Mouse (Mus musculus) G1E-ER4 (cell line): Measurements from ENCODE around the gene Nlk. TPM values are rescaled to one million over a fixed set of nuclear protein-coding genes. Genes with fewer than 3 reads are reported as not detected.

ENCODE experiments used
- GATA1 ChIP-seq: IDR thresholded peaks from one replicate; pipeline ENCODE4 v1.8.0; 2012; ENCODE audit warnings: low read length, inconsistent platforms
- polyA plus RNA-seq: library from polyadenylated mRNA; stranded (reverse); fragments of >175 nt; gene quantifications from 2 replicates; pipeline ENCODE4 v1.2.3, GENCODE M21; 2012

Gene Nlk
- polyA plus RNA-seq, 1 experiment: 10.2 TPM

DNA sequence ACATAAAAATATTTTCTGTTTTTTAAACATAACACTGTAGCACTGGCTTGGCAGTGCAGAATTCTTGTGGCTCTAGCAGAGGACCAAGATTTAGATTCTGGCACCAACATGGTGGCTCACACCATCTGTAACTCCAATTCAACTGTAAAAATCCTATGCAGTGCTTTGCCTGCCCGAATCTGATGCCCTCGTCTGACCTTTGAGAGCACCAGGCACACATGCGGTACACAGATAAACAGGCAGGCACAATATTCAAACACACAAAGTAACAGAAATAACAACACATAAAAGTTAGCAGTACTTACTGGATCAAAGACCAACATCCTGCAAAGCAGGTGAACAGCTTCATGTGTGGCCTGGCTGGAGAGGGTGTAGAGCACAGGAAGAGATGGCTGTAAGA lies 122.6 kb downstream of the Nlk start:
- no peak for TF ChIP-seq GATA1

DNA sequence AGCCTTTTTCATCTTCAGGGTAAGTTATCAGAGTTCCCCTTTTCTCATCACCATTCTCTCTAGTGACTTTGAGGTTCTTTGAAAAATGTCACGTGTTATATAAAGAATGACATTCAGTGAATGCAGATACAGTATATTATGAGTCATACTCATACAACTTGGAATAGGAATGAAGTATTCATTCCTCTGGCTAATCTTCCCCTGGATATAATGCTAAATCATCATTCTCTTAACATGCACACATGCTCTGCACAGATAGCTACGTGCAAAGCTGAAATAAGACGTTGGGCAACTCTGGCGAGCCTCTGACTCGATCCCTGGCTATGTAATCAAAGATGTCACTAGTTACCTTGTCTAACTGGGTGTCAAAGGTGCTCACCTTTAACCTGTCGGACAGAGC lies 125.3 kb downstream of the Nlk start:
- TF ChIP-seq GATA1: no peak

DNA sequence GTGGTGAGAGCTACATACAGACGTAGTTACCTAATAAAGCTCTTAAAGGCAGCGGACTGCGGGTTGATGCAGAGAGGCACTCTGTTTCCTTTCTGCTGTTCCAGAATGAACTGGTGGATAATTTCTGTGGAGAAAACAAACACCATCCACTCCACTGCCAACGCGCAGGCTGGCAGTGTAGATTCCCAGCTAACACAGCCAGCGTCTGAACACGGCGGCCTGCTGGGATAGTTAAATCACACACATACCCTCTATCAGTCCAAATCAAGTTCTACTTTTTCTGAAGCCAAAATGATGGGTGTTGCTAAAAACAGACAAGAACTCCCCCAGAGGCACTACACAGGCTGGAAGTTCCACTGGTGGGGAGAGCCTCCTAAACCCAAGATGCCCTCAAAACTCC lies 125.7 kb downstream of the Nlk start:
- TF ChIP-seq GATA1: no peak

DNA sequence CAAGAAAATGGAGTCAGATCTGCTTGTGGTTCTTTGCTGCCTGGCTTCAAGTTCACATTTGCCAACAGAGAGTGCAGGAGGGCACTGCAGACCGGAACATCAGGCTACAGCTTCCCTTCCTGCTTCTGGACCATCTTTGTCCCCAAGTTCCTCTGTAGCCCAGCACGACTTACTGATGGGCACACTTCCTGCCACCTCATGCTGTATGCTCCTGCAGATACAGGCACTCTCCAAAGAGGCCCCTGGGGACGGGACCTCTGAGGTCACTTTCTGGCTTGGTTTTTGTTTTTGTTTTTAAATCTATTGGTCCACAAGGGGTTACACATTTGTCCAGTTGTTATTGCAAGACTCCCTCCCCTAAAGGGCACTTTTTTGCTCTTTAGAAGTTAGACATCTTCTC lies 127.4 kb downstream of the Nlk start:
- no peak for TF ChIP-seq GATA1

DNA sequence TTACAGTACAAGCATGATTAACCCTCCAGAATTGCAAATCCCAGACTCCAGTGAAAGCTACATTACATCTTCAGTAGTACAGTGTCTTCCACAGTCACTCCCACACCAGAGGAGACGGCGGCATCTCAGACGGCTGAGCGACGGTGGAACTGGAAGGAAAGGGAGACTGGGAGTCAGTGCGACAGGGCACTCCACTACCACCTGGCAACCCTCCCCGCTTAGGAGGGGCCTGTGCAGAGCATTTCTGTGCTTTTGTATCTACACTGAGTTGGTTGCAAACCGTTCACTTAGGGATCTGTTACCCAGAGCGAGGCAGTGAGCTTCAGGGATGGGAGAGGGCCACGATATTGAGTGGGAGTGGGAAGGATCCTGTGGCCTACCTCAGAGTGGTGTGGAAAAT lies 128.3 kb downstream of the Nlk start:
- TF ChIP-seq GATA1: no peak

DNA sequence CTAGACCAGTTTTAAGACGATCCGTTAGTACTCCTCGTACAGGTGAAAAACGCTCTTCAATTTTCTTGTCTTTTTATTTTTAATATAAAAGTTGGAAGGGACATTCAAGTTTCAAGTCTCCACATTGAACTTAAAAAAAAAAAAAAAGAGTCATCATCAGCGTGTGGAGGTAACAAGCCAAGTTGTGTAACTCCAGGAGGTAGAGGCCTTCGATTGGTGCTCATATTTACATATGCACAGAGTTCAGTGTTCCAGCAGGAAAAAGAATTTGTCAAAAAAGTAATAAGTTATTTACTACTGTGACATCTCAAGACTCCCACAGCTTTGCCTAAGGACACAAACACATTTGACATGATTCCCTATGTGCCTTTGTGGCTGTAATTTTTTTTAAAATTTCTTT lies 129.6 kb downstream of the Nlk start:
- no peak for TF ChIP-seq GATA1

DNA sequence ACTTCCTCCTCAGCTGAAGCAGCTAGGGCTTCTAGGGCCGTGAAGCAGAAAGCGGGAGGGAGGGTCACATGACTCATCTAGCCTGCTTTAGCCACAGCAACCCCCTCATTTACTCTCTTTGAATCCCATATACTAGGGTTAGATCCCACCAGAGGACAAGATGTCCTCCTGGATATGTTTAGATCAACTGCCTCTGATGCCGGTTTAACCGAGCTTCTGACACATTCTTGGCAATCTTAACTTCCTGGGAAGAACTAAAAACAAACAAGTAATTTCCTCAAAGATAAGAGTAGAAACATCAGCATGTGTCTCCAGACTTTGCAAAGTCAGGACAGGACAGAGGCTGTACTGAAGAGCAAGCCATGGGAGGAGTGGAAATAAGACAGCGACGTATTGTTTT lies 130.4 kb downstream of the Nlk start:
- TF ChIP-seq GATA1: no peak

DNA sequence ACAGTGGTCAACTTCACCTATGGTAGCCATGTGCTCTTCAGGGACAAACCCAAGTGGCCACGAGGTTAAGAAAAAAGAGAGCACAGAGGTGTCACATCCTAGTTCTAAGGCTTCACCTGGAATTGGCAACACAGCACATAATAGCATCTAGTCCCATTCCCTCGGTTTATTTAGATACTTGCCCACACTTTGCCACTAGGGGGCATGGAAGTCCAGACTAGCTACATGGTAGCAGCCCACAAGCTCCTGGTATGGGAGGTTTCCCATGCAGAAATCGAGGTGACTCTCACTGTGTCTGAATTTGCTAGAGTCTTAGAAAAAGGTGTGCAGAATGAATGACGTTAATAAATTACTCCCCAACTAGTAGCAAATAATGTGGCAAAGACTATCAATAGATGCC lies 136.7 kb downstream of the Nlk start:
- TF ChIP-seq GATA1: no peak

DNA sequence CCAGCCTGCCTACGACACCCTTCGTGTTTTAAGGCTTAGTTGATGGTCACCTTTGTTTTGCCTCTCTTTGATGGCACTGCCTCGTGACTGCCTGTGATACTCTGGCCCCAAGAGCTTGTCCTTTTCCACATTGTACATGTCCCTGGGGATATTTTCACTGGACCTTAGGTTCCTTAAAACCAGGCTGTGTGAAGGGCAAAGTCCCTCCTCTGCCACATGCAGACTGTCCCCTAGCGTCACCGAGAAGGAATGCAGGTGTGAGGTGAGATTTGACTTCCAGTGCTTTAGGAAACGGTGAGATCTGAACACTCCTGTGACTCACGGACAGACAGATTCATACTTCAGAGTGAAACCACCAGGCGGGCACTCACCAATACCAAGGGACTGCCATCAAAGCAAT lies 139.9 kb downstream of the Nlk start:
- no peak for TF ChIP-seq GATA1

DNA sequence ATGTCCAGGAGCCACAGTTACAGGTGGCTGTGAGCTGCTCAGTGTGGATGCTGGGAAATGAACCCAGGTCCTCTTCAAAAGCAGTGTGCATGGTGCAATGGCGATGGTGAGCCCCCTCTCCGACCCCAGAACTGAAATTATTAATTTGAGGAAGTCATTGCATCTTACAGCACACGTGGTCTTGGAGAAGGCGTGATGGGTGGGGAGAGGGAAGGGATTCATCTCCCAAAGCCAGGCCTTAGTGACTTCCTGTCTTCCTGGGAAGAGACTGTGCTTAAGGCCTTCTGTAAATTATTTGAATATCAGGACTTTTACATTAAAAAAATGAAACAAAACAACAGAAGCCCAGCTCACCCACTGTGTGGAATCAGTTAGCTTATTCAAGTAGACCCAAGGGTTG lies 141.1 kb downstream of the Nlk start:
- no peak for TF ChIP-seq GATA1

DNA sequence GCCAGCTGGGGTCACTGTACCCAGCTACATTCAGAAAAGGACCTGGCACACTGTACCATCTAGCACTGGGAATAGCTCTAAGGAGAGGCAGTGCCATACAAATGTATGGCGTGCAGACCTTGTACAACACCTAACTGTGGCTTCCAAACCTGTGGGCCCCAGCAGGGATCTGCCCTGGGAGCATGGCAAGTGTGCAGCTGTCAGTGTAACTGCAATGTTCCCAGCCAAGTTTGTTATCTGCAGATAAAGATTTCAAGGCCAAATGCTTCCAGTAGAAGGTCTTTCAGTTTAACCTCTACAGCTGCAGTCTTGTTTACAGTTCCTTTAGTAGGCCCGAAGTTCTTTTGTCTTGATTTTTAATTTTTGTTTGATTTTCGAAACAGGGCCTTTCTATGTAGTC lies 141.6 kb downstream of the Nlk start:
- TF ChIP-seq GATA1: no peak

DNA sequence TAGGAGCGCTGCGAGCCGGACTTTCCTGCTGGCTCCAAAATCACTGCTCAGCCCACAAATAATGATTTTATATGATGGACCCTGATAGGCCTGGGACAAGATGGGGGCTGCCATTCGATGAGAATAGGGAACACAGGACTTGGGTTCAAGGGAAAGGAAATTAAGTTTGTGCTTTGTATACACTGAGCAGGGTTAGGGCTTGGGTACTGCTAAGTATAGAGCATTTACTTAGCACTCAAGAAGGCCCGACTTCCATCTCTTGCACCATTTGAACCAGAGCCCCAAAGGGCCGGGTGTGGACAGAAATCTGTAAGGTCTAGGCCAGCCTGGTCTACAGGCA lies 146.1 kb downstream of the Nlk start:
- no peak for TF ChIP-seq GATA1

DNA sequence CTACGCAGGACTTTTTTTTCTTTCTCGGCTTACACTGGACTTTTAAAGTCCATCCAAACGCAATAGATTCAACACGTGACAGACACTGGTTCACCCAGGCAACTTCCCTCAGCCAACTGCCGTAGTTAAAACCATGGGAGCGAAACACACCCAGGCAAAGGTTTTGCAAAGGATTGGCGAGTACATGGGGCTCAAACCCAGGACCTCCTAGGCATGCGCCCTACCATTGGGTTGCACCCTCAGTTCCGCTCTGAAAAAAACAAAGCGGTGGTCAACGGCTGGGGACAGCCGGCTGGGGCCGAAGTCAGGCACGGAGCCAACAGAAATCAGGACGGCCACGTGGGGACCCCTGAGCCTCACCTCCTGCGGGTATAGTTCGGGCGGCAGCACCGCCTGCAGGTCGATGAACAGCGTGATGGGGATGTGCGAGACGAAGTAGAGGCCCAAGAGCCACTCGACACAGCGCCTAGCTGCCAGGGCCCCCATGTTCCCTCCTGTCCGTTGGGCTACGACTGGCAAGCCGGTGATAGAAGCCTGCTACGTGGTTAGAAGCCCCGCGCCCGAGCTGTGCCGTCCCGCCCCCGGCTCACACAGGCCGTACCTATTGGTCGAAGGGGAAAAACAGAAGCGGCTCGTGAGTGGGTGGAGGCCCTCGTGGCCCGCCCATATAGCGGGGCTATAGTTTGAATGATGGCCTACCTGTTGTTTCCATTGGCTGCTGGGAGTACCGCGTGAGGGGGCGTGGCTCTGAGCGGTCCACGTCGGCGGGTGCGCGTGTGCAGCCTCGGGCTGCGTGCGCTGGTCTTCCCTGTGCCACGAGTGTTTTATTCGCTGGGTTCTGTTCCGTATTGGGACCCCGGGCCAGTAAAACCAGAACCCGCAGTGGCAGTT lies 146.8 kb downstream of the Nlk start, which contains the start of gene Tmem97:
Tmem97 (minus strand) TSS at position 610 of the 891 bp plus-strand sequence.
- no peak for TF ChIP-seq GATA1

DNA sequence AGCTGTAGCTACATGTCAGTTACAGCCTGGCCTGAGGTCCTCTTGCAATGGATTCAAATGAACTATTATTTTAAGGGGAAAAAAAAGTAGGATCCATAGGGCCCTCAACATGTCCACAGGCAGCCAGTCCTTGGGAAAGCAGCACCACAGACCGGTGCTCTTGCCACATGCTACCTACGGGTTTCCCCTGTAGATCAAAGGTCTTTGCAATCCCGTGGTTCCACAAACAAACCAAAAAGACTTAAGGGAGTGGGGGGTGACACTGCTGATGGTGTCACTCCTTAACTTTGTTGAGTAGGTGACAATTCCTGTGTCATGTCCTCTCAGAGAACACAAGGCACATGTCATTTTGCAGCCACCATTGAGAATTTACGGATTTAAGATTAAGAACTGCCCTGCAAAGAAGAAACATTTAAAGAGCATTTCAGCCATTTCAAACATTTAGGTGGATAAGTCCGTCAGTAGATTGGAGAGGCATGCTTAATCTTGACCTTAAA lies 147.6 kb downstream of the Nlk start:
- no peak for TF ChIP-seq GATA1

DNA sequence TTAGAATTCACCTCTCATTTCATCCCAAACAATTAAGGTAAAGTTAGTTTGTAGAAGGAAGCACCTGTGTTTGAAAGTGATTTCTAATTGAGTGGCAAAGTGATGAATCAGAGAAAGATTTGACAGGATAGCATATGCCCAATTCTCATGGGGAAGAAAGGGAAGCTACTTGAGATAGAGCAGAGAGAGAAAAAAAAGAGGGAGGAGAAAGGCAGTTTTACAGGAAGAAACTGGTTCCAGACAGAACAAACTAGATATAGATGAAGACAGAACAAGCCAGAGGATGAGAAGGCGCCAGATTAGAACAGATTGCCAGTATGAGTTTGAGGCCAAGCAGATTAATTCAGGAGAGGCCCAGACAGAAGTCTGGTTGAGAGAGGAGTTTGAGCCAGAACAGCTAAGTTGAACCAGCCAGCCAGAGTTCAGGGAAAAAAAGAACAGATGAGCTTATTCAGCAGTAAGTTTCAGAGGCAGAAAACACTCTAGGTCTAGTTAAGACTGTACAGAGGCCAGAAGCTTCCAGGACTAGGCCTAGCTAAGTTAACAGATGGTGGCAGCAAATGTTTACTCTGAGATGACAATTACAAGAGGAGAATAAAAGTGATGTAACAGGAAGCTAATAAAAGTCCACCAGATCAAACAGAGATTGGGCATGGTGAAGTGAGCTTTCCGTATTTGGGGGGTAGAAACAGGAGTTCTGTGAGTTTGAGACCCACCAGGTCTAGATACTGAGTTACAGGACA lies 149.3 kb downstream of the Nlk start:
- TF ChIP-seq GATA1: no peak

DNA sequence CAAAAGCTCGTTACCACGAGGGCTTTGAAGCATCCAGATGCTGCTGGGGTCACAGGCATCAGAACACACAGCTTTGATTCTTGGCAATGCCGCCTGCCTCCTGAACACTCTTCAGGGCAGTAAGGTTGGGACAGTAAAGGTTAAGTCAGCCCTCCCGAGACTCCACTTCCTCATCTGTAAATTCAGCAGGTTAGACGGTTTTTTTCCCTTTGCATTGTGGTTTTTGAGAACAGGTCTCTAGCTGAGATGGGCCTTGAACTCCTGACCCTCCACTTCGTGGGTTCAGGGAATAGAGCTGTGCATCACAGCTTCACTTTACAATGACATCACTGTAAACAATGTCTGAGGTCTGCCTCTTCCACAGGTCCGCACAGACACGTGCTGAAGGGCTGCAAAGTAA lies 152.0 kb downstream of the Nlk start:
- TF ChIP-seq GATA1: no peak
